Mouse (Mus musculus) ES-Bruce4 (cell line): ENCODE results near the gene Glmp.

Source experiments
- CTCF ChIP-seq: IDR thresholded peaks from one replicate; pipeline ENCODE4 v1.8.1; 2011; ENCODE audit warnings: low read depth, low read length
- POLR2A ChIP-seq: IDR thresholded peaks from one replicate; pipeline ENCODE4 v1.8.1; 2011; ENCODE audit warnings: low read length; ENCODE audit not compliant: insufficient read depth

GRCm38 (mm10) chr3:88364337-88364736 is 39.5 kb downstream of the Glmp start, which contains the start of gene Paqr6:
- TF ChIP-seq CTCF (no peak), POLR2A (no peak)
